Mouse (Mus musculus) lung, postnatal 0 days (tissue): ENCODE measurements around the gene Iqca.

Experiments
- CTCF ChIP-seq: IDR thresholded peaks from 2 replicates; pipeline ENCODE4 v1.5.1; 2016; ENCODE audit warnings: antibody characterized with exemption, mild to moderate bottlenecking
- EP300 ChIP-seq: IDR thresholded peaks from 2 replicates; pipeline ENCODE4 v1.6.1; 2016; ENCODE audit warnings: antibody characterized with exemption, mild to moderate bottlenecking, control low read depth

- TF ChIP-seq CTCF (no peak), EP300 (no peak)
These were observed 143.1 kb downstream of the Iqca start for GRCm38 (mm10) chr1:90010077-90010476.
